Mouse (Mus musculus): Measurements from ENCODE around the gene Abhd15.
"Not testable (repeated sequence)": the region's sequence is repeated elsewhere in the genome, so short reads cannot be mapped to it uniquely, and the experiment has no call there.

Gene Abhd15

DNA sequence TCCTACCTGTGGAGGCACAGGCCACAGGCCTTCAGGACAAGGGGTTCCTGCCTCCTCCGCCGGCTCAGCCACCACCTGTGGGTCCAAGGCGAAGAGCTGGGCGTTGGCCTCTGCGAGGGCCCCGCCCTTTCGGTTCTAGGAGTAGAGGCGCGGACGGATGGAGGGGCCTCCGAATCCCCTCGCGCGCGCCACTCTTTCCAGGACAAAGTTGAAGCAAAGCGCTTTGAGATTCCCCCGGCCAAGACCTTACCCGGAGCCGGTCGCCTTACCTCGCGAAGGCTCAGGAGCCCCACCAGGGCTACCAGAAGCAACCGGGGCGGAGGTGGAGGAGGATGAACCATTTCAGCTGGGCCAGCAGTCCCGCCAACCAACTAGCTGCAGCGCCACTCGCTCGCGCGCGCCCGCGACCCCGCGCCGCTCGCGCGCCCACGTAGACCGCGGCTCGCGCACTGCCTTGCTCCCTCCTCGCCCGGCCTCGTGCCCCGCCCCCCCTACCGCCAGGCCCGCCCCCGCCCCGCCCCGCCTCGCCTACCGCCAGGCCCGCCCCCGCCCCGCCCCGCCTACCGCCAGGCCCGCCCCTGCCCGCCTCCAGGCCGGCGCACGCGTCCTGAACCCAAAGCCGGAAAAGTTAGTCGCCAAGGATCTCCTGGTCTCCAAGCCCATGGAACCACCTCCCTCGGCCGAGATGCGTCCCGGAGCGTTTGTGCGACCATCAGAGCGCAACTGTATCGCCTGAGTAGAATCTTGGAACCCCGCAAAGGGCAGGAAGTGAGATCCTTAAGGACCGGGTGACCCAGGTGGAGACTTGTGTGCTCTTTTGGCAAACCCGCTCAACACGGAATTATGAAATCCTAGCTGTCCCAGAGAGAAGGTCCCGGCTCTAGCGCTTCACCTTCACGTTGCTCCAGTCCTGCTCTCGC lies 1.8 kb upstream of the Abhd15 start:
- DNase-seq (ENCODE audit: low spot score), result peak; percentile 68

DNA sequence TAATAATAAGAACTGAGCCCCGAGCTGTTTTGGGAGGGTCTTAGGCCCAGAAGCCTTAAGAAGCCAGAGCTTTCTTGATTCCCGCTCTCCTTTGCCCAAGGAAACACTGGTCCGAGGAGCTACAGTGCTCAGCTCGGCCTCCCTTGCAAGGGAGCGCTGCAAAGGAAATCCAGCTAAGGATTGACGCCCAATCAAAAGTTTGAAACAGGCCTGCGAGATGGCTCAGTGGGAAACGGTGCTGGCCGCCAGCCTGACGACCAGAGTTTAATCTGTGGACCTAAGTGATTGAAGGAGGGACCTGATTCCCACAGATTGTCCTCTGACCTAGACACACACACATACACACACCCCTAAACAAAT lies 1.1 kb upstream of the Abhd15 start:
- no peak for DNase-seq (ENCODE audit: low spot score)

DNA sequence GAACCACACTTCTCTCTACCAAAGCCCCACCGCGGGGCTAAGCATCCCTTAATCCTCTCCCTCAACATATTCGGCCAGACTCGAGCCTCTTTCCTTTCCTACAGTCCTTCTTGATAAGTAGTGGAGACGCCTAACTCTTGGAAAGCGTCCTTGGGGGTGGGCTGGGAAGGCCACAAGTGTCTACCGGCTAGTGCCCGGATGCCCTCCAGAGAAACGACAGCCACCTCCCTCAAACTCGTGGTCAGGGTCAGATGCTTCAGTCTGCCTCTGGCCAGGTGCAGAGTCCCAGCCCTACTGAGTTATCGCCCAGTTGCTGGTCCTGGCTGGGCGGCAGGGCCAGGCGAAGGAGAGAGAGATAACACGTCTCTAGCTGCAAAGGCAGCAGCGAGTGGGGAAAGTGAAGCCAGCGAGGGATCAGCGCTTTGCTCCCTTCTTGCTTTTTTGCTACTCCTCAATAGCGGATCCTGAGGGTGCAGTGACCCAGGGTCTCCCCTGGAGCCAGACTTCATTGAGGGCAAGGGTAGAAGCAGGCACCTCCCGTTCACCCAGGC lies 565 bp upstream of the Abhd15 start:
- DNase-seq (ENCODE audit: low spot score), result peak; percentile 58

DNA sequence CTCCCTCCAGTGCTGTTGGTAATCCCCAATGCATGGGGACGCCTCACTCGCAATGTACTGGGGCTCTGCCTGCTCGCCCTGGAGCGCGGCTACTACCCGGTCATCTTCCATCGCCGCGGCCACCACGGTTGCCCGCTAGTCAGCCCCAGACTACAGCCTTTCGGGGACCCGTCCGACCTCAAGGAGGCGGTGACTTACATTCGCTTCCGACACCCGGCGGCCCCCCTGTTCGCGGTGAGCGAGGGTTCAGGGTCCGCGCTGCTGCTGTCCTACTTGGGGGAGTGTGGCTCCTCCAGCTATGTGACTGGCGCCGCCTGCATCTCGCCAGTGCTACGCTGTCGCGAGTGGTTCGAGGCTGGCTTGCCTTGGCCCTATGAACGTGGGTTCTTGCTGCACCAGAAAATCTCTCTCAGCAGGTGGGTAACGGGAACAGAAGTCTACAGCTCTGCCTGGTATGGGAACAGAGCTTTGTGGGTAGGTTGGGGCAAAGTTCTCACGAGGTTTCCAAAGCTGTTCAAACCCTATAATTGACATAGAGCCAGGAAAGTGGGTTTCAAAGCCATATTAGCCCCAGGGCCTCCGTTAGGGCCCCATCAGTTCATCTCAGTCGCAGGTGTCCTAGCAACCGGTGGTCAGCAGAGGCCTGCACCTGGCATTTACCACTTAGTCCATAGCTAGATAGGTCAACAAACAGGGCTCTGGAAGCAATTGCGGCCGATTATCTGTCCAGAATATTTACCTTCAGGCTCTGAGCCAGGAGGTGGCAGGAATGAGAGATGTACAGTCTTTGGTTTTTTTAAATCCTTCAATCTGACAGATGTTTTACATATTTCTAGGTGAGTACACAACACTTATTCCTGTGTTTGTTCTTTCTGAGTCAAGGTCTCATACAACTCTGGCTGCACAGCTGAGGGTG lies 974 bp downstream of the Abhd15 start, which contains the start of gene Trp53i13:
Gene Trp53i13, minus strand, starts transcription at position 344 of the 916 bp plus-strand sequence.
- no peak for DNase-seq (ENCODE audit: low spot score)

DNA sequence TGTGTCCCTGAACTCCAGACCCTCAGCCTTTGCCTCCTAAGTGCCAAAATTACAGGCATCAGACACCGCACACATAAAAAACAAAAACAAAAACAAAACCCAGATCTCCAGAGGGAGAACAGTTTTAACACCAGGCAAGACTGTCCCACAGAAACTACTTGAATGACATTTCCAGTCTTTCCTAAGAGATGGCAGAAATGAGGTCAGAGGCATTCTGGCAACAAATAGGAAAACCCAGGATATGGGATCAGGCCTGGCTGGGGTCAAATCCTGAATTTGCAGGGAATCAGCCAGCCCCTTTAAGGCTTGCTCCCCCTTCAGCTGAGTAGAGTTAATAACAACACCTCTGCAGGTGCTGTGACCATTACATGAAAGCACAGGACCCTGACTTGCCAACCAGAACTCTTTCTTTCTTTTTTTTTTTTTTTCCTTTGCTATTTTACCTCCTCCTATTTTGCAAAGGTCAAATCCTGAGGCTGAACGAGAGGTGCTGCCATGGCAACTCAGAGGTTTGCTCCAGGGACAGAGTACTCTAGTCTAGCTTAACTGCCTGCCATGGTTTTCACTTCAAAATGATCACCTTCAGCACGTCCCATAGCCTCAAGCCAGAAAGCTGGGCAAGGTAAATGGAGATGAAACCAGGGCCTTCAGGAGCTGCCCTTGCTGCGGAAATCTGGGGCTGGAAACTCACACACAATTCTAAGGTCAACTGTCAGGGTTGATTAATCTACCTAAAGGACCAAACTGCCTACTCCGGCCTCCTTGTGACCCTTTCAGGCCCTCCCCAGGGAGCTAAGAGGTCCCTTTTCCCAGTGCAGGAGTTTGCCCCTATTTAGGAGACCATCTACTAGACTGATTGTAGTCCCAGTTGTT lies 1.9 kb downstream of the Abhd15 start:
- DNase-seq (ENCODE audit: low spot score), result no peak

DNA sequence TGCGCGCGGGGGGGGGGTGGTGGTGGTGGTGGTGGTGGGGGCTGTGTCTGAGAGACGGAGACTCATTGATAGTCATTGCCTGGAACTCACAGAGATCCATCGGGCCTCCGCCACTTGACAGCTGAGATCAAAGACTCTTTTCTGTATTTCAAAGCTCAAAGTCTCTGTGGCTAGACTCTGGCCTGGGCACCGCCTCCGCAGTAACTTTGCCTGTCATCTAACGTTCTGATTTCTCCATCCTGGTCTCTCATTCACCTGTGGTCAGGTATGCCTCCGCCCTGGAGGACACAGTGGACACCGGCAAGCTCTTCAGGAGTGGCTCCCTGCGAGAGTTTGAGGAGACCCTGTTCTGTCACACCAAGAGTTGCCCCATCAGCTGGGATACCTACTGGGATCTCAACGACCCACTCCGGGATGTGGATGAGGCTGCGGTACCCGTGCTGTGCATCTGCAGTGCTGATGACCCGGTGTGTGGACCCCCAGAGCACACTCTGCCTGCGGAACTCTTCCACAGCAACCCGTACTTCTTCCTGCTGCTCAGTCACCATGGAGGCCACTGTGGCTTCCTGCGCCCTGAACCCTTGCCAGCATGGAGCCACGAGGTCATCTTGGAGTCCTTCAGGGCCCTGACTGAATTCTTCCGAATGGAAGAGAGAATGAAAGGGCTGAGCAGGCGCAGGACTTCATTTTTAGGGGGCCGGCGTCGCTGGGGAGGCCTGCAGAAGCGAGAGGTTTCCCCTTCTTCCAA lies 3.3 kb downstream of the Abhd15 start:
- DNase-seq (ENCODE audit: low spot score), result no peak

DNA sequence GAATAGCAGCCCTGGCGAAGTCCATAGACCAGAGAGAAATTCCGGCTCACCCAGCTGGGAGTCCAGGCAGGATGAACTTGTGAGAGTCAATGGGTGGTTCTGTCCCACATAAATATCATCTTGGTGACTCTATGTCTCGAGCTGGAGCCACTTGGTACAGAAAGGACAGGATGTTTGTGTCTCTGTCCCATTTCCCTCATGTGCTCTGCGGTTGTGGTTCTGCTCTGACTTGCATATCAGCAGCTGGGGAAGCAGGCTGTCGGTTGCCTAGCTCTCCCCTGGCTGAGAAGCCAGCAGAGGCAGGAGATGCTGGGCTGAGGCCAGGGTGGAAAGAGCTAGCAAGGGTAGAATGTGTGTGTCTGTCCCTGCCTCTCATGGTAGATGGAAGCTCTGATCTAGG lies 4.1 kb downstream of the Abhd15 start, which contains the start of gene Gm10392:
Gene Gm10392, minus strand, starts transcription at position 156 of the 400 bp plus-strand sequence.
- no peak for DNase-seq (ENCODE audit: low spot score)

DNA sequence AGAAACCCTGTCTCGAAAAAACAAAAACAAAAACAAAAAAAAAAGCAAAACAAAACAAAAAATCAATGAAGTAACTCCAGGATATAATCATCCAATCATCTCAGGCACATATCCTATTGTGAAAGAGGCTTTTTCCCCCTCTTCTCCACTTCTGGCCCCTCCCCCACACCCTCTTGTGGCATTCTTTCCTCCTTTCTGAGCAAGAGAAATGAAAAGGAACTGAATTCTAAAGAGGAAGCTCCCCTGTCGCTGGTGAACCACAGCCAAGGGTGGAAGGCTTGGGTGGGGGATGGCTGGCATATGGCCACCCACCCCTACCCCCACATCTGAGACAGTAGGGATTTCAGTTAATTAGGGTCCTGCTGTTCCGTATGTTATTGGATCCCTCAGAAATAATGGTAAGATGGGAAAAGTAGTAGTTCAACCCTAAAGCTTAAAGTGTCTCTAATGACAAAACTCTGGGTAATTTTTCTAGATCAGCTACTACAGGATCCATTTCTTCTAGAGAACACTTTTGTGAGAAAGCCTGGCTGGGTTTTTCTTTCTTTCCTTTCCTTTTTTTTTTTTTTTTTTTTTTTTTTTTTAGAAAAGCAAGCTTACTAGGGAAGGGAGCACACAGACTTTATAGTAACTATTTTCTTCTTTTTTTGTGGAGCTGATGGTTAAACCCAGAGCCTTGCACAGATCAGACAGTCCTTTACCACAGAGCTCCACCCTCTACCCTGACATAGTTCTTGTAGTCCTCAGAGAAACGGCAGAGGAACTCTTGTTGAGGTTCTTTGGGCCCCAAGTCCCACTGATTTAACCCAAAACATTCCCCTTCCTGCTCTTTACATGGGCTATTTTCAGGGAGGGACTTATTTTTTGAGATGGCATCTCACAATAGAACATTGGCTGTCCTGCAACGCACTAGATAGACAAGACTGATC lies 5.9 kb downstream of the Abhd15 start:
- DNase-seq (ENCODE audit: low spot score), result no peak

DNA sequence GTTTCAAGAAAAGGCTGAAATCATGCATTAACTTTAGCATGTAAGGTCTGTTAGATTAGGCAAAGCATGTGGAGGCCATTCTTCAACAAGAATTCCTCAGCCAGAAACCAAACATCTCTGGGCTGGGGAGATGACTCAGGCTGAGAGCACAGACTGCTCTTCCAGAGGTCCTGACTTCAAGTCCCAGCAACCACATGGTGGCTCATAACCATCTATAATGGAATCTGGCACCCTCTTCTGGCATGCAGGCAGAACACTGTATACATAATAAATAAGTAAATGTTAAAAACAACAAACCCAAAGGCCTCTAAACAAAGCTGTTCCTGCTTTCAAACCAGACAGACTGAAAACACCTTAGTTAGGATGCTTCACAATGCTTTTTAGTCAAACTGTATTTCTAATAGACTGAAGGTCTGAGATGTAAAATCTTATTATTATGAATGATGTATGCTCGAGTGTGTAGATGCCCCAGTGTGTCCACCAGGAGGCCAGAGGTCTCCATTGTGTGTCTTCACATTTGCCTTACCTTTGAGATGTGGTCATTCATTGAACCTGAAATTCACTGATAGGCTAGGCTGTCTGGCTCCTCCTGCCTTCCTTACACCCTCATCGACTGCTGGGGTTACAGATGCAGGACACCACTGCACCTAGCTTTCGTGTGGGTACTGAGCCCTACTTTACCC lies 11.0 kb downstream of the Abhd15 start:
- no peak for DNase-seq (ENCODE audit: low spot score)

DNA sequence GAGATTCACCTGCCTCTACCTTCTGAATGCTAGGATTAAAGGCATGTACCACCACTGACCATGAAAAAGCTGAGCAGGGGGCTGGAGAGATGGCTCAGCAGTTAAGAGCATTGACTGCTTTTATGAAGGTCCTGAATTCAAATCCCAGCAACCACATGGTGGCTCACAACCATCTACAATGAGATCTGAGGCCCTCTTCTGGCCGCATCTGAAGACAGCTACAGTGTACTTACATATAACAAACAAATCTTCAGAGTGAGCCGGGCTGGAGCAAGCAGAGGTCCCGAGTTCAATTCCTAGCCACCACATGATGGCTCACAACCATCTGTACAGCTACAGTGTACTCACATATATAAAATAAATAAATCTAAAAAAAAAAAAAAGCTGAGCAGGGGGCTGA lies 13.5 kb downstream of the Abhd15 start:
- DNase-seq (ENCODE audit: low spot score), result not testable (repeated sequence)

DNA sequence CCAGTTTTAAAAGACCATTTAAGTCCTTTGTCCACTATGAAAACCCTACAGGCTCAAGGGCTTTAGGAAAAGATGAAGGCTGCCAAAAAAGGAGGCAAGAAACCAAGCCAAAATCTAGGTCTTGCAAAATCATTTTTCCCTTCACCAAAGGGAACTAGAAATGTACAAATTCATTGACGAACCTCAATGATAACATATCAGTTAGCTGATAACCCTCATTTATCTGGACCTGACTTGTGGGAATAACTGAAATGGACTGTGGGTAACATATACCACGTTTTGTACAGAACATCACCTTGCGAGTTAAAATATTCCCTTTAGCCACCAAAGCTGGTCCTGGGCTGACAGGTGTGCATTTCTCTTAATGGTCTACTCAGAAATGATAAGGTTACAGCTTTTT lies 14.7 kb downstream of the Abhd15 start:
- no peak for DNase-seq (ENCODE audit: low spot score)

DNA sequence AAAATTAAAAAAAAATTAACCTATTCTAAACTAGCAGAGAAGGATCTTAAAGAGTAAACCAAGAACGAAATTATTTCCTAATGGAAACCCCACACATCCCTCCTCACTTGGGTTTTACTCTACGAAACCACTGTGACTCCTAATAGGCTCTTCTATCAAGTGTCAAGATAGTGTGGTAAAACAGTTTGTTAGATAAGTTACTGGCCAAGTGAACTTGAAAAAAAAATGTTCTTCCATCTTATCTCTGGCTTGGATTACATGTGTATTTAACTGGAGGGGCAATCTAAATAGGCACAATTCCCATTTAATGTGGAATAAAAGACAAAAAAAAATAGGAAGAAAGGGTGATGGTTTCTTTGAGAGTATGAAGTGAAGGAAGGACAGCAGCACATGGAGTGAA lies 15.9 kb downstream of the Abhd15 start:
- no peak for DNase-seq (ENCODE audit: low spot score)

DNA sequence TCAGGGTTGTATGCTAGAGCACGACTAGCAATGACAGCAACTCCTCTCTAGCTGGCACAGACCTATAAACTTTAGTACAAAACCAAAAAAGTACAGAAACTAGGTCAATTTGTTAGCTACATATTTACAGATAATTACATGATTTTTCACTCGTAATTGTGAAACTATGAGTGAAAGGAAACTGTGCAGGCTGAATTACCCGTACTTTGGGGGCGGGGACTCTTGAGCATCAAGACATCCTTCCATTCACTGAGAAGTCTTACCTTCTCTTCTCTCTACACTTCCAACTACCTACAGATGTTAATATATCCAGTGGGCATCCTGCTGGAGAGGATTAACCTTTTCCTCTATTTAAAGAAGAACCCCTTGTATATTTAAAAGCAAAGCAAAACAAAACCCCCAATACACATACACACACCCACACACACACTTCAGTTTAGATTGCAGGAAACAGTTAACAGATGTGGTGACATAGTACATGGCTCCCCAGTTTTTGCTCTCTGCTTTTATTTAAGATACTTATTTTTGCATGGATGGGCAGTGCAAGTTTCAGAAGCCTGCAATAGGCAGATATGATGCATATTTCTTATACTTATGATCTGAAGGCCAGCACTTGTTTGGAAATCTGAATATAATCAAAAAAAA lies 17.4 kb downstream of the Abhd15 start:
- no peak for DNase-seq (ENCODE audit: low spot score)

DNA sequence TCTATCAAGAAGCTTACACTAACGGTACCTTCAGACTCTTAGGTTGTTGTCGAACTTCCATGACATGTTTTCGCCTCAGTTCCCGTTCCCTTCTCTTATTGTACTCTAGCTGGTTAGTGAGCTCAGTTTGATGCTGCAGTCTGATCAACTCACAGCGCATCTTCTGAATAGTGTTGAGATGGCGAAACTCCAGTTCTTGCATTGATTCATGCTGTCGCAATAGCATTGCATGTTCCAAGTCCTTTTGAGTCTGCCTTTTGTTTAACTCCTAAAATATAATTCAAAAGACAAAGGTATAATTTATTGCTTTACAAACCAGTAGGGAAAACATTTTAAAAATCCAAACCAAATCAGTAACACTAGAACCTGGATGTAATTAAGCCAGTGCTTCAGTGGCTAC lies 30.3 kb downstream of the Abhd15 start:
- no peak for DNase-seq (ENCODE audit: low spot score)

DNA sequence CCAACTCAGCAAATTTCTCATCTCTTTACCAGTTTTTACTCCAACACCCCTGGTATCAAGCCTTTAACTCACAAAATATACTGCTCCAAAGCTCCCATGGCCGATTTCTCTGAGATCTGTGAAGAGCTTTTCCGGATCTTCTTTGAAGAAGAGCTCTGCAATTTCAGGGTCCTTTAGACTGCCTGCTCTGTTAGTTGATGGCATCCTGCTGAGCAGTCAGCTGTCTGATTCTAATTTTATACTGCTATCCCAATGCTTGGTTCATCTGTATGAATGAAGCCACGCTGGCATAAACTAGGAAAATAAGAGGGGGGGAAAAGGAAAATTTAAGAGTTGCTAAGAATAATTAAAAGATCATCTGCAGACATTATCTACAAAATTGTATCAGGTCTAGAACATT lies 70.3 kb downstream of the Abhd15 start:
- DNase-seq (ENCODE audit: low spot score), result no peak

All from c-Kit-positive CD71-positive TER-119-positive erythroid progenitor cells, embryonic 14.5 days (primary cell).